Comparison of ENCODE assay signal across 12 mouse cellular contexts in the genomic region with DNA sequence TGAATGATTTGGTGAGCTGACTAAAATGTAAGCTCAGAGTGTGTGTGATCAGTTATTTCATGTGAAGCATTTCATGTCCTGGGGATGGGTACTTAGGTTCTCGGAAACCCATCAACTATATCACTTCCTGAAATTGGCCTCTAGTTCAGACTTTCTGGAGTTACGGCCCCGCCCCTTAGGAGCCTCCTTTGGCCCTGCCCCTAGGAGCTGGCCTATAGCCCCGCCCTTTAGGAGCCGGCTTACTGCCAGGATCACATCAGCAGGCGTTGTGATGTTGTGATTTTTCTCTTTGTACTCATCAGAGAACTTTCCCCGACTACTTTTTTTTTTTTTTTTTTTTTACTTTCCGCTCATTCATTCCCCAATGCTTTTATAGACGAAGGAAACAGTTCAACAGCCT.
A peak's percentile ranks its signal among the peaks of the same experiment; 100 is the strongest.
DNase-seq lines count a peak whose midpoint lies in the region; ATAC-seq and TF ChIP-seq lines count a peak whose summit lies in the region.
"Had no signal": no experiment of that assay in that cellular context is flagged by ENCODE, and none has a peak within 500 bp of the region (broad histone marks: within the 10 kb centered on the region; RNA-seq: fewer than 3 reads in every experiment).

No protein-coding gene starts in this region.

- DNase-seq in forebrain, embryonic 14.5 days (ENCODE audit: low spot score): peak; percentile 42
- DNase-seq in lung, embryonic 14.5 days: peak; percentile 79
- DNase-seq in lung, adult 2 months: no peak
- DNase-seq in adrenal gland, postnatal 36 days: peak; percentile 14 to 36
- DNase-seq in lung, postnatal 36 days: peak; percentile 51
- no peak for DNase-seq in urinary bladder, adult 2 months (ENCODE audit: low spot score)
- no peak for DNase-seq in hindbrain, postnatal 0 days (ENCODE audit: low spot score)
- DNase-seq: cerebellum, postnatal 25 days; heart, adult 18-20 months had no signal

- no peaks in the 10 kb centered on the region for H3K36me3 ChIP-seq in forebrain, embryonic 14.5 days (ENCODE audit: control insufficient read depth, insufficient read depth, low read length)
- H3K36me3 ChIP-seq in forebrain, embryonic 16.5 days (ENCODE audit: control insufficient read depth, insufficient read depth): no peaks in the 10 kb centered on the region
- no peaks in the 10 kb centered on the region for H3K36me3 ChIP-seq in lung, embryonic 14.5 days (ENCODE audit: insufficient read depth)
- no peaks in the 10 kb centered on the region for H3K36me3 ChIP-seq in hindbrain, postnatal 0 days (ENCODE audit: insufficient read depth, low read length)

- peaks cover 6% of the 10 kb centered on the region; the same call in 1 of the 2 replicates for H3K4me1 ChIP-seq in forebrain, embryonic 14.5 days (ENCODE audit: control insufficient read depth, insufficient read depth, low read length)
- peaks cover 7% of the 10 kb centered on the region; the same call in 1 of the 2 replicates for H3K4me1 ChIP-seq in forebrain, embryonic 16.5 days (replicated peaks; ENCODE audit: control insufficient read depth, insufficient read depth, low read length)
- H3K4me1 ChIP-seq in lung, embryonic 14.5 days (ENCODE audit: insufficient read depth): no peaks in the 10 kb centered on the region
- no peaks in the 10 kb centered on the region; the same call in 1 of the 2 replicates for H3K4me1 ChIP-seq in lung, adult 2 months (ENCODE audit: control insufficient read depth, insufficient read depth, low read length)
- H3K4me1 ChIP-seq in hindbrain, postnatal 0 days (ENCODE audit: insufficient read depth, low read length): no peaks in the 10 kb centered on the region

- TF ChIP-seq CTCF in lung, embryonic 14.5 days (IDR thresholded peaks at IDR 0.05; ENCODE audit: low read depth): no peak
- TF ChIP-seq CTCF in lung, adult 2 months (IDR thresholded peaks at IDR 0.05; ENCODE audit: insufficient read depth, low read length): no peak
- no peak for TF ChIP-seq CTCF in hindbrain, postnatal 0 days (IDR thresholded peaks at IDR 0.05; ENCODE audit: low read depth)

- no peak overlapping the region for H3K4me2 ChIP-seq in forebrain, embryonic 14.5 days (ENCODE audit: low read length)
- H3K4me2 ChIP-seq in forebrain, embryonic 16.5 days (ENCODE audit: low read length): no peak overlapping the region
- no peak overlapping the region for H3K4me2 ChIP-seq in lung, embryonic 14.5 days
- H3K4me2 ChIP-seq in hindbrain, postnatal 0 days (ENCODE audit: low read depth, low read length): no peak overlapping the region

- ATAC-seq in forebrain, embryonic 14.5 days: no peak
- ATAC-seq in forebrain, embryonic 16.5 days: no peak
- ATAC-seq in lung, embryonic 14.5 days (ENCODE audit: insufficient read depth): no peak
- no peak for ATAC-seq in hindbrain, postnatal 0 days

- H3K4me3 ChIP-seq in forebrain, embryonic 14.5 days (ENCODE audit: low read depth, low read length): no peak overlapping the region
- H3K4me3 ChIP-seq in forebrain, embryonic 16.5 days (replicated peaks; ENCODE audit: low read length): no peak overlapping the region
- H3K4me3 ChIP-seq in lung, embryonic 14.5 days (ENCODE audit: low read depth, low read length): no peak overlapping the region
- H3K4me3 ChIP-seq in lung, adult 2 months (replicated peaks; ENCODE audit: extremely low read depth, low read depth, low read length): no peak overlapping the region
- H3K4me3 ChIP-seq in hindbrain, postnatal 0 days (ENCODE audit: low read length): no peak overlapping the region
- H3K4me3 ChIP-seq: erythroblast, embryonic 14.5 days had no signal

- H3K27ac ChIP-seq in forebrain, embryonic 14.5 days (ENCODE audit: low read depth, low read length): no peak overlapping the region
- no peak overlapping the region for H3K27ac ChIP-seq in forebrain, embryonic 16.5 days (ENCODE audit: low read length)
- H3K27ac ChIP-seq in lung, embryonic 14.5 days (ENCODE audit: low read depth): no peak overlapping the region
- no peak overlapping the region for H3K27ac ChIP-seq in hindbrain, postnatal 0 days
- H3K27ac ChIP-seq: liver, embryonic 14.5 days had no signal

- TF ChIP-seq POLR2A in lung, adult 2 months (IDR thresholded peaks at IDR 0.05; ENCODE audit: borderline replicate concordance, extremely low read depth, low read depth, low read length): no peak

- H3K27me3 ChIP-seq in forebrain, embryonic 14.5 days (replicated peaks; ENCODE audit: control insufficient read depth, insufficient read depth, low read length): no peaks in the 10 kb centered on the region
- H3K27me3 ChIP-seq in forebrain, embryonic 16.5 days (replicated peaks; ENCODE audit: control insufficient read depth, insufficient read depth, low read length): no peaks in the 10 kb centered on the region
- no peaks in the 10 kb centered on the region for H3K27me3 ChIP-seq in lung, embryonic 14.5 days (ENCODE audit: insufficient read depth, low read length)
- no peaks in the 10 kb centered on the region for H3K27me3 ChIP-seq in hindbrain, postnatal 0 days (ENCODE audit: insufficient read depth, low read length)

- no peak overlapping the region for H3K9ac ChIP-seq in forebrain, embryonic 14.5 days (ENCODE audit: low read length)
- no peak overlapping the region for H3K9ac ChIP-seq in forebrain, embryonic 16.5 days (replicated peaks; ENCODE audit: low read depth, low read length)
- no peak overlapping the region for H3K9ac ChIP-seq in lung, embryonic 14.5 days
- H3K9ac ChIP-seq in hindbrain, postnatal 0 days (replicated peaks; ENCODE audit: low read length): no peak overlapping the region
- H3K9ac ChIP-seq: liver, embryonic 14.5 days had no signal

- 37% methylated on average over 9 of the region's 9 CpGs for WGBS in forebrain, embryonic 14.5 days
- WGBS in forebrain, embryonic 16.5 days: 34% methylated on average over 9 of the region's 9 CpGs
- WGBS in lung, embryonic 14.5 days: 34% methylated on average over 9 of the region's 9 CpGs
- 27% methylated on average over 9 of the region's 9 CpGs for WGBS in lung, adult 2 months
- WGBS in hindbrain, postnatal 0 days: 39% methylated on average over 9 of the region's 9 CpGs

- H3K9me3 ChIP-seq in forebrain, embryonic 14.5 days (replicated peaks; ENCODE audit: control insufficient read depth, low read length): no peaks in the 10 kb centered on the region
- H3K9me3 ChIP-seq in forebrain, embryonic 16.5 days (ENCODE audit: control insufficient read depth, low read length): no peaks in the 10 kb centered on the region
- no peaks in the 10 kb centered on the region for H3K9me3 ChIP-seq in lung, embryonic 14.5 days (ENCODE audit: low read depth, low read length)
- no peaks in the 10 kb centered on the region for H3K9me3 ChIP-seq in hindbrain, postnatal 0 days (ENCODE audit: low read length)

Comparison
In these comparisons a context has a peak if more than half of its experiments do, and no peak if none do; other contexts are left out.
1. DNase-seq: peak in forebrain, embryonic 14.5 days (single experiment), lung, embryonic 14.5 days (single experiment), adrenal gland, postnatal 36 days (2 of 2) and lung, postnatal 36 days (single experiment); none in lung, adult 2 months (single experiment), urinary bladder, adult 2 months (single experiment) and hindbrain, postnatal 0 days (single experiment).